Mouse (Mus musculus) gastrocnemius, postnatal 25 days (tissue): ENCODE results near the gene Psmd8. TPM values are rescaled to one million over a fixed set of nuclear protein-coding genes. Genes with fewer than 3 reads are reported as not detected.
A peak's percentile ranks its signal among the peaks of the same experiment; 100 is the strongest.

ENCODE experiments used
- DNase-seq: peaks from one replicate; pipeline ENCODE4 v3.0.0; 2022
- total RNA-seq, 2 experiments: library from RNA; stranded (reverse); gene quantifications; 1 replicate in 1 of 2; 2 replicates in 1 of 2; pipeline ENCODE4 v1.2.3; 2021

Psmd8 gene
- total RNA-seq, 2 experiments from 2014 or later, result 156 to 200 TPM

- no peak for DNase-seq
Observed at GRCm38 (mm10) chr7:29137429-29137828, 43.1 kb downstream of the Psmd8 start.

GRCm38 (mm10) chr7:29134693-29135386 lies 45.7 kb downstream of the Psmd8 start, which contains the start of gene Rasgrp4:
Gene Rasgrp4 (plus strand): TSS chr7:29134851.
- DNase-seq, result peak; percentile 42

GRCm38 (mm10) chr7:29134230-29134629 lies 46.3 kb downstream of the Psmd8 start:
- DNase-seq, result no peak

GRCm38 (mm10) chr7:29128725-29129124 lies 51.8 kb downstream of the Psmd8 start:
- DNase-seq, result no peak

DNA sequence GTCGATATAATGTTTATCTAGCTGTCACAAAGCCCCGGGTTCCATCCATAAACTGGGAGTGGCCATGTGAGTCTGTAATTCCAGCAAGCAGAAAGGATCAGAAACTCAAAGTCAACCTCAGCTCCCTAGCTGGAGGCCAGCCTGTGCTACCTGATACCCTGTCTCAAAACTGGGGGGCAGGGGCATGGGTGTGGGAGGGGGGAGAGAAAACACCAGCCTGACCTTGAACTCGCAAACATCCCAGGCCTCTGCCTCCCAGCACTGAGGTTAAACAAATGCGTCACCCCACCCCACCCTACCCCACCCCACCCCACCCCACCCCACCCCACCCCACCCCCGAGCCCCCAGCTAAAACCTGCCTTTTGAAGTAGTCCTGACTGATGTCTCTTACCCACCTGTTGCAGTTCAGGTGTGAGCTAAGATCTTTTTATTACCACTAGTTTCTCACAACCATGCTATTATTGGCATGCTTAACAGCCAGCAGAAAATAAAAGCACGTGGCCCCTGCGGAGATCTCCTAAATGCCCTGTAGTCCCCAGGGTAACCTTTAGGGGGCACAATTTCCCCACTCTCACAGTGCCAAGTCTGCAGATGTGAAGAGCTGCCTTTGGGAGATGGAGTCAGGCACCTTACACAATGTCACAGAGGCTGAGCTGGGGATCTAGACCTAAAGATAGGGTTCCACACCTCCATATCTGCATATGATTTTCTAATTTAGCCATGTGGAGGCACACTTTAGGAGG lies 54.2 kb downstream of the Psmd8 start:
- DNase-seq, result peak; percentile 72

DNA sequence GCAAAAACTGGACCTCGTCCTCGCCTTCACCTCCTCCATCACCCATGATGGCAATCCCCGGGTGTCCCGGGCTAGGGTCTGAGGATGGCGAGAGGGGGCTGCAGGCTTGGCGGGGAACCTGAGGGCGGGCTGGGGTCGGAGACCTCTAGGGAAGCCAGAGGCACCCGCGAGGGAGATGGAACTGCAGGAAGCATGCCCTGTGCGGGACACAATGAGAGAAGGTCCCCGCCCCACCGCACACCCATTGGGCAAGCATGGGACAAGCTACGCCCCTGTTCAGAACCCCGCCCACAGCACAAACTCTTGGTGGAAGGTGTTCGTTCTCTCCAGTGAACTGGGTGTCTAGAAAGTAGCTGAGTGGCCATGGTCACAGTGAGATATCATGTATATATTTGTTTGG lies 55.5 kb downstream of the Psmd8 start, which contains the start of gene Ryr1:
Gene Ryr1, minus strand, starts transcription at position 210 of the 400 bp plus-strand sequence.
- DNase-seq, result peak; percentile 84

Other genes with a start within 250 kb of the Psmd8 start
- gene Actn4, start 218.4 kb downstream of the Psmd8 start, total RNA-seq, result 10 to 100 TPM; 36.7 to 45.8 TPM
- 100 to 1,000 TPM; 116 to 137 TPM for gene Eif3k, start 198.8 kb downstream of the Psmd8 start, total RNA-seq
- under 1 TPM; 0.29 to 0.36 TPM for gene Map4k1, start 198.7 kb downstream of the Psmd8 start, total RNA-seq
- 1,000 to 10,000 TPM; 1,331 to 1,686 TPM for gene Ryr1, start 55.5 kb downstream of the Psmd8 start, total RNA-seq
- gene Rasgrp4, start 45.9 kb downstream of the Psmd8 start, total RNA-seq, result under 1 TPM; 0.69 to 0.72 TPM
- gene Fam98c, start 24.5 kb downstream of the Psmd8 start, total RNA-seq, result 10 to 100 TPM; 11.0 to 12.9 TPM
- under 1 TPM; 0.15 to 0.32 TPM for gene Ggn, start 10.5 kb downstream of the Psmd8 start, total RNA-seq
- under 1 TPM; 0.77 to 0.86 TPM for gene Spred3, start 10.3 kb downstream of the Psmd8 start, total RNA-seq
- under 1 TPM in 1 of 2 experiments, not detected in 1; 0.29 TPM for gene Catsperg1, start 33.3 kb upstream of the Psmd8 start, total RNA-seq
- gene Kcnk6, start 51.8 kb upstream of the Psmd8 start, total RNA-seq, result 1 to 10 TPM; 1.2 to 1.5 TPM
- 10 to 100 TPM; 44.8 to 47.6 TPM for gene Yif1b, start 57.6 kb upstream of the Psmd8 start, total RNA-seq
- 1 to 10 TPM in 1 of 2 experiments, under 1 TPM in 1; 0.31 to 1.4 TPM for gene 2200002D01Rik, start 67.8 kb upstream of the Psmd8 start, total RNA-seq
- gene Spint2, start 101.2 kb upstream of the Psmd8 start, total RNA-seq, result 1 to 10 TPM; 3.4 to 5.2 TPM
- 1 to 10 TPM; 5.2 to 6.5 TPM for gene Ppp1r14a, start 108.6 kb upstream of the Psmd8 start, total RNA-seq
- gene Dpf1, start 123.2 kb upstream of the Psmd8 start, total RNA-seq, result 1 to 10 TPM; 1.9 to 2.0 TPM